Mouse (Mus musculus) hematopoietic stem cell, adult 5-6 weeks (primary cell): Measurements from ENCODE around the gene Dph2. TPM values are rescaled to one million over a fixed set of nuclear protein-coding genes. Genes with fewer than 3 reads are reported as not detected.

Experiments used
- ATAC-seq, 2 experiments: fragments of 125-278 bp in 1 of 2; replicated peaks in 1 of 2; 2 replicates each; pipeline ENCODE4 v1.8.0; 2016 to 2017; ENCODE audit warnings: inconsistent platforms in 2 of 2, mild to moderate bottlenecking in 2 of 2, moderate number of reproducible peaks in 2 of 2, low read depth in 1 of 2, moderate TSS enrichment in 1 of 2; ENCODE audit not compliant: low FRiP score in 2 of 2, poor library complexity in 2 of 2, severe bottlenecking in 2 of 2, insufficient read depth in 1 of 2, low TSS enrichment in 1 of 2
- total RNA-seq: library from RNA; stranded (forward); fragments of 172-1452, 232-1000 nt; gene quantifications from 2 replicates; pipeline ENCODE4 v1.2.3, GENCODE M21; 2017

Dph2 gene
- total RNA-seq, 1 experiment from 2014 or later: 6.0 TPM

DNA sequence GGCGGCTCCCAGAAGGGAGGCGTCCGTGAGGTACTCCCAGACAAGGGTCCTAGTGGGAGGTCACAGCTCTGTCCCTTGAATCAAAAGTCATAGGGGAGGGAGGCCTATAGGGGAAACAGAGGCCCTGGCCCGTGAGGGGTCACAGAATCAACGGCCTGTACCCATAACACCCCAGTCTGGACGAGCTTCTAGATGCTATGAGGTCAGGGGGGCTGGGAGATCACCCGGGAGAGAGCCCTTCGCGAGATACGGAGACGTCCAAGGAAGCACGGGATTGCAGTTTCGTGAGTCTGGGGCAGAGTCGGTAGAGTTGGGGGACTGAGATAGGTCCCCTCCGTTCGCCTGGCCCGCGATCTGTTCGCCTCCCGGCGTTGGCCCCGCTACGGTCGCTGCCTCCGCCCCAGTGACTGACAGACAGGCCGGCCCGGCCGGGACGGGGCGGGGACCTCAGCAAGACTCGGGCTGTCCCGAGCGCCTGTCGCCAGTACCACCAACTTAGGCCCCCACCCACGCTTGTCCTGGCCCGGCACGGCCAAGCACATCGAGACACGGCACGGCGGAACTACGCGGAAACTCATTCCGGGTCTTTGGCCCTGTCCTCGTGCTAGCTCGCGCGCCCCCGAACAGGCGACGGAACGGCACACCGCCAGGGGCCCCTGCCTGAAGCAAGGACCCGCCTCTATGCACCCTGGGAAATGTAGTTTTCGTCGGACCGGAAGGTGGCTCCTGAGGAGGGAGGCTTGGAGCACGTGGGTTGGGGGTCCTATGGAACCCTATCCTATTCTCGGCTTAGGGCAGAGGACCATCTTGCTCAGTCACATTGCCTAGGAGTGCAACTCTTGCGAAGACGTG, 23.0 kb upstream of the Dph2 start, which contains the start of gene Ipo13:
Gene Ipo13 (minus strand): TSS at position 409 of the 852 bp plus-strand sequence.
- peak; percentile 82 to 88 for ATAC-seq

DNA sequence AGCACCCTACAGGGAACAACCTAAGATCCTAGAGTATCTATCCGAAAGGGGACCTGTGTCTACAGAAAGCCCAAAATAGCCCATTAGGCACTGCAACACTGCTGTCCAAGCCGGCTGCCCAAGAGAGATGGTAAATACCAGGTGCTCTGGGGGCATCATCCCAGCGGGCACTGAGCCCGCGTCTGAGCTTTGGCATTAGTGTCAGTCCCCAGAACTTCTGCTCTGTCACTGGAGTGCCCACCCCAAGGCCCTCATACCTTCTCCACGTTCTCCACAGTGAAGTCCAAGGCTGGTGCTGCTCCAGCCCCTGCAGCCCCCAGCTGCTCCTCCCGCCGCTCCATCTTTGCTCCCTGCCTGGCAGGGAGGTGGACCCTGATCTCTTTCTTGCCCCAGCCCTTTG, 22.2 kb upstream of the Dph2 start:
- no peak for ATAC-seq

DNA sequence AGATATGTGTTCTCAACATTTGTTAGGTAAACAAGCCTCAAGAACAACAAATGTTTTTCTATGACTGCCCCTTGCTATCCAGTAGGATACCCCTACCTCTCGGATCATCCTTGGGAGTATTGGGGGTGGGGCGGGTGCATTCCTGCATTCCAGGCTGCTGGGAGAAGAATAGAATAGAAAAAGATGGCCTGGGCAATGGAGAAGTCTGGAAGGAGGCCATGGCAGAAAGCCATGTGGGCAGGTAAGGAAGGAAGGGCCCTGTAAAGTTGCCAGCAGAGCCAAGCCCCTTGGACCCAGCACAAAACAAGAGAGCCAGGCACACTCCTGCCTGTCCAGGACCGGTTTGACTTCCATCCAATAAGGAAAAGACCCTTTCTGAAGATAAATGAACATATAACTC, 21.6 kb upstream of the Dph2 start:
- ATAC-seq: no peak

DNA sequence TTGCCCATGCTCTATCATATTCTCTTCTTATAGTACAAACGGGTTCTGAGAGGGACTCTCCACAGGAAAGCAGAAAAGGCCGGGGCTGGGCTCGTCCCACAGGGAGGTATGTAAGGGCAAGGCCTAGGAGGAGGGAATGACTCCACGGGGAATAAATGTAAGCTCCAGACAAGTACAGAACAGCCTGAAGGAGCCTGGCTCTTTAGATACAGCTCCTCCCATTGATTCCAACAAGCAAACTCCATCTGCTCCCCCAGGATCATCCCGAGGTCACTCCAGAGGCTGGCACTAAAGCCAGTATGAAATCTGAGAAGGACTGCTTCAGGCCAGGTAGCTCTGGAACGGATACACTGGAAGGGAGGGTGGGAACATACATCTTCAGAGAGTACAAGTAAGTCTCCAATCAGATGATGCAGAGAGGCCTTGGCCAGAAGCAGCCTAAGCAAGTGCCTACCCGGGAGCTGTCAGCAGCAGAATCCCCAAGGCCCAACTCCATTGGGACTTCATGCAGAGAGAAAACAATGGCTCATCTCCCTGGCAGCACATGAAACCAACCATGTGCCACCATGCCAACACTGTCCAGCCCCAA, 20.9 kb upstream of the Dph2 start:
- no peak for ATAC-seq

DNA sequence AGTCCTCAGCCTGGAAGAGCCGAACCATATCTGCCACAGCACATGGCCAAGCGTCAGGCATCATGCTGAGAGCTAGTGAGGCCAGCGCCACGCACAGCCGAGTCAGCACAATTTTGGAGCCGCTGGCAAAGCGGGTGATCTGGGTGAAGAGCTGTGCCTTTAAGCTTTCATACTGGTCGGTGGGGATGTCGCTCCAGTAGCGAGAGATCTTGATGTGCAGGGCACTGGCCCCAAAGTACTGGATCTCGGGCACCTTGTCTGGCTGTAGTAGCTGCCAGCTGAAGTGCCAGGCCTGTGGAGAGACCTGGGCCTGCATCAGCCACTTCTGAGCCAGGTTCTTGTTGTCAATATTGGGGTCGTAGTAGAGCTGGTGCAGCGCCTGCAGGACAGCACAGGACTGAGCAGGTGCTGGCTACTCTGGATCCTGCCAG, 20.3 kb upstream of the Dph2 start:
- ATAC-seq: no peak

DNA sequence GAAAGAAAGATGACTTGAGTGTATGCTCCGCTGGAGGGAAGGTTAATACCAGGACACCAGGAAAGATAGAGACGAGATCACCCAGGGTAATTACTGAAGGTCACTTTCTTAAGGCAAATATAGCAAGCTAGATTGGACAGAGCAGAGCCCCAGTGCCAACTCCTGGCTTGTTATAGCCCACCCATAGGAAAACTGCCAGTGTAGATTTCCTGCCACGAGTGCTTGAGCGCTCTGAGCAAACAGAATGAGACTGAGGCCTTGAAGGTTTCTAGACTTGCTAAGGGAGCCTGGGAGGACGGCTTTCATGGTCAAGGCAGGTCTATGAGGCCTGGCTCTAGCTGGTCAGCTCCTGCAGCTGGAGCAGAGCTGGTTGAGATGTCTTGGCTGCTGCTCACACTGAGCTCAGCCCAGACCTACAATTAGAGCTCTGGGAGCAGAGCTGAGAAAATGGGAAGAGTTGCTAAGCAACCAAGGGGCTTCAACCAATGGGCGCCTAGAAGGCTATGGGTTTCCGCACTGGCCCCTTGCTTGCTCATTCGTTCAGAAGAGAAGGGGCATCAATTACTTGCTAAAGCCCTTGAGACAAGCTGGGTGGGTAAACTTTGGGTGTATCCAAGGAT, 17.1 kb upstream of the Dph2 start:
- no peak for ATAC-seq

DNA sequence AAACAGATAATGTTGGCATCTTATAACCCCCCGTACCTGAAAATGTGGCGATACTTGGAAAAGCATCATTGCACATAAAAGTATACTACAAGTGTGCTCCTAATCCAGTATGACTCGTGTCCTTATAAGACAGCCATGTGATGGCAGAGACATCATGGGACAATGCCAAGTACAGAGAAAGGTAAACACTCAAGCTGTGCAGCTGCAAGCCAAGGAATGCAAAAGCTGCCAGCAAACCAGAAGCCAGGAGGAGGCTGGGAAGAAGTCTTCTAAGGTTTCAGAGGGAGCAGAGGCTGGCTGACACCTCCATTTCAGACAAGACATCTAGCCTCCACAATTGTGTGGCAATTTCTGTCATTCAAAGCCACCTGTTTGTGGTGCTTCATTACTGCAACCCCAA, 14.4 kb upstream of the Dph2 start:
- no peak for ATAC-seq

DNA sequence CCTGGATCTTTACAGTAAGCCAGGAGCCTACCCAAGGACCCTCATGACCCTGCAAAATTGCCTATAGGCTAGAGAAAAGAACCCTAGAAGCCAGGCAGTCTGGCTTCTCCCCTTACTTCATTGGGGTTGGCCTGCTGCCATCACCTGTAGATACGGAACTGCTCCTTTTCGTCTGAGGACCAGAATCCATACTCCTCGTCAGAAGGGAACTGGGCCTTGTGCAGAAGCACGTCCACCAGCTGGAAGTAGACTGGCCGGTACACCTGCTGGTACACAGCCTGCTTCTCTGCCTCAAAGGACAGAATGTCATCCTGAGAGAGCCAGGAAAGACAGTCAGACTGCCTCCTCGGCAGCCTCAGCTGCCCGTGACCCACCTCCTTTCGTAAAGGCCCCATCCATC, 12.9 kb upstream of the Dph2 start:
- no peak for ATAC-seq

DNA sequence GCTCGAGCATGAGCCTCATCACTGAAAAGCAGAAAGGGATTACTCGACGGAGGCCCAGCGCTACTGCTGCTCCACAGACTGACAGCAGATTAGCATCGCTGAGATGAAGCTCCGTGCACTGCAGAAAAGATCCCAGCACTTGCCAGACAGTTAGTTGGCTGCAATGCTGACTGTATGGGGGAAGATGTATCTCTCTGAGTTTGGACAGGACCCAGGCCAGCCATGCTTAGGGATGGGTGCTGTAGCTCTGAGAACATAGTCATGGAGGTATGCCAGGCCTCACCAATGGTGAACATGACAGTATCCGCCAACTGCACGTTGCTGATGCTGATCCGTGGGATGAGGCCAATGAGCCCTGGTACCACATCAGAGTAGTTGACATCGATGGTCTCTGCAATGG, 12.3 kb upstream of the Dph2 start:
- ATAC-seq: no peak

DNA sequence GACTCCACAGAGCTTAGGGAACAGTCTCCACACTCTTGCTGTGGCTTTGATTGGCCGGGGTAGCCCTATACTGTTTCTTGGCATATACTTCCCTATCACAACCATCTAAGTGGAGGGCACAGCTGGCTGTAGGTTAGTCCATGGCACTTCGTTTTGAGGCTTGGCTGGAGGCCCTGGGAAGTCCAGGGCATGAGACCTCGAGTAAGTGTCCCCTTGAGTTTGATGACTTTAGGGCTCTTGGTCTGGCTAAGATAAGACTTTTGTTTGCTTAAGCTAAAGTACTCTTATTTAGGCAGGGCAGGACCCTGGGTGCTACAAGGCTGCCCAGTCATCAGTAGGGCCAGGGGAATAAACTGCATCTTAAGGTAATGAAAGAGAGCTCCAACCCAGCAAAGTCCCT, 6.3 kb upstream of the Dph2 start:
- no peak for ATAC-seq

DNA sequence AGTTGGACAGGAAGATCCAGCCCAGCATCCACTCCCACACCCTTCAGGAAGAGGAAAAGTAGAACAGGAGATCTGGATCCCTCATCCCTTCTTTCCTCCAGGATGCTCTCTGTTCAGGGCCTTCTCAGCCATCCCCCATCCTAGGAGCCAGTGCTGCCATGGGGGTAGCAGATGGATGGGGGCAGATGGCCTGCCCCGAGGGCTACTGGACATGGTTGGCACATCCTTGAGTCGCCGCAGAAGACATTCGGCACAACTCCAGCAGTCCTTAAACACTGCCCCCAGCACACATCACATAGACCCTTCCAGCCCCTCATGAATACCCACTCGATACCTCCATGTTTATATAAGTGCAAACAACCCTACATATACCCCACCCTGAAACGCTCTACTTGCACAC, 4.2 kb upstream of the Dph2 start:
- ATAC-seq: no peak

DNA sequence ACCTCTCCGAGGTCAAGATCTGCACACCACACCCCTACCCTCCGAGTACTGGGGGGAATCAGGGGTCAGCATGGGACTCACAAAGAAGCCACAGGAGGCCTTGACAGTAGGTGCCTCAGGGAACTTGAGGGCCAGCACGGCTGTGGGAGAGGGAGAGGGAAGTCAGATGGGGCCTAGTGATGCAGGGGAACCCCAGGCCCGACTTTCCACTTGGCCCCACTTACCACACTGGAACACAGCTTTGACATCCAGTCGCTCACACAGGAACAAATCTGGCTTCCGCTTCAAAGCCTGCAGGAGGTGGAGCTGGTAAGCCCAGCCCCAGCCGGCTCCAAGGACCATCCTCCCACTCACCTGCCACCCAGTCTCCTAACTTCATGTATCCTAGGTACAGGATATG, 3.5 kb upstream of the Dph2 start:
- ATAC-seq: no peak

DNA sequence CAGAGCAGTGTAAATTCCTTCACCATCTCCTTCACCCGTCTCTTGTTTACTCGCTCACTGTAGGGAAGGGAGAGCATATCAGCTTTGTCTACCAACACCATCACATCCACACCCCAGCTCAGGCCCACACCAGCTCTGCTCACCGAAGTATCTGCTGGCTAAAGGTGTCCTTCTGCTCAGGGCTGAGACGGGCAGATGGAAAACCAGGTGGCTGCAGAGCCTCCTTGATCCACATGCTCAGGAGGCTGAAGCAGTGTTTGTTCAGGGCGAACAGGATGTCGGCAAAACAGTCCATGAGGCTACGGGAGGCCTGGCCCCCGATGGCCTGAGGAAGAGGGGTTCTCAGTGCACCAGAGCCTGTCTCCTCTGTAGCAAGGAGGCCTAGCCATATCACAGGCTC, 2.8 kb upstream of the Dph2 start:
- ATAC-seq: no peak

DNA sequence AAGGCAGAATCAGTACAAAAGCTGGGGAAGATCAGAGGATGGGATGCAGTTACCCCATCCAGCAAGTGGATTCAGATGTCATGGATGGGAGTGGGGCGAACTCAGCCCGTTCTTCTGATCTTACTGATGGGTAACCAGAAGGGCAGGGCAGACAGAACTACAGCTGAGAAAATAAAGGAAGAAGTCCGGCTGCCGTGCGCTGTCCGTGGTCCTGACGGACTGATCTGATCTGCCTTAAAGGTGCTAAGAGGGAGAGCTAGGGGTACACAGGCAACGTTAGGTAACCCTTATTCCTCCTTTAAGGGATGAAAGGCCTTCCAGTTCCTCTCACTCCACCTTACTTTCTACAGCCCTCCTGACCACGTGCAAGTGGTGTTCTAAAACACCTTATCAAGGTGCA, 1.5 kb upstream of the Dph2 start:
- ATAC-seq: no peak

DNA sequence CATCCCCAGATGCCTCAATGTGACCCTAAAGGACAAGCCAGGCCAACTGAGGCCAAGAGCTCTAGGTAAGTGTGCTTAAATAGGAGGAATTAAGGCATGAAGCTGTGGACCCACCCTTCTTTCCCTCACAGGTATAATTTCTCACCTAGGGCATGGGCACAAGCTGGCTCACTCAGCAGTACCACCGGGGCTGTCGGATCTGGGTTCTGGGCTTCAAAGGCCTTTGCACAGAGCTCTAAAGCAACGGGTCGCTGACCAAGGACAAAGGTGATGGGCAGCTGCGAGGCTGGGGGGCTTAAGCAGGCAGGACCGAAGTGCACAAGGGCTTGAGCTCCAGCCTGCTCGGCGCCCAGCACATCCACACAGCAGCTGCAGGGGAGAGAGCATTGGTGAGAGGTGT, 1.1 kb downstream of the Dph2 start:
- ATAC-seq: no peak

DNA sequence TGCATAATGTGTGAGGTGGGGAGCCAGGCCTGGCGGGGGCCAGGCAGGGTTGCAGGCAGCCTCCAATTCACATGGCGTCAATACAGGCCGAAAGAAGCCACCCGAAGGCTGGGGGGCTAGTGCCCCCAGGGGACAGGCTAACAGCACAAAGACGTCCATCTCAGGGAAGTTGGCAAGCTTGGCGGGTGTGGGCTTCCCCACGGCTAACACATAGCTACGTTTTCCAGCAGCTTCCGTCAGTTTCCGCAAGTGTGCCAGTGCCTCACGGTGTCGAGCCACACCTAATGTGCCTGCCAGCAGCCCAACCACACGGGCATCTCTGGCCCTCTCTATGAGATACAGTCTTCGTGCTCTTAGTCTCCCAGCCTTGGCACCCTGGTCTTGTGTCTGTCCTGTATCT, 1.8 kb downstream of the Dph2 start:
- no peak for ATAC-seq

DNA sequence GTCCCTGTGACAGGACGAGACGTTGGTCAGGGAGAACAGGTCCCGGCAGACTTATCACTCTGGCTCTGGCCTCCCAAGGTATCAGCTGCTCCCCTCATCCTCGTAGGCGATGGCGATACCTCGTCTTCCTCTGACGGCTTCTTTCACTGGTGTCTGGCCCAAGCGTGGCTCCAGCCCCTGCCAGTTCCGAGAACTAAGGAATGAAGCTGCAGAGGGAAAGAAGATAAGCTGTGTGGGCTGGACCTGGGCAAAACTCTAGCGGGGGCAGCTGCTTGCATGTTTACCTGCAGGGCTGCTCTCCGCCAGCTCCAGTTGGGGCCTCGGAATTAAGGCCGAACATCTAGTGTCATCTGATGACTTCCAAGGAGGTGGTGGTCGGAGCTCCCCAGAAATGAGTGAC, 2.4 kb downstream of the Dph2 start:
- no peak for ATAC-seq

DNA sequence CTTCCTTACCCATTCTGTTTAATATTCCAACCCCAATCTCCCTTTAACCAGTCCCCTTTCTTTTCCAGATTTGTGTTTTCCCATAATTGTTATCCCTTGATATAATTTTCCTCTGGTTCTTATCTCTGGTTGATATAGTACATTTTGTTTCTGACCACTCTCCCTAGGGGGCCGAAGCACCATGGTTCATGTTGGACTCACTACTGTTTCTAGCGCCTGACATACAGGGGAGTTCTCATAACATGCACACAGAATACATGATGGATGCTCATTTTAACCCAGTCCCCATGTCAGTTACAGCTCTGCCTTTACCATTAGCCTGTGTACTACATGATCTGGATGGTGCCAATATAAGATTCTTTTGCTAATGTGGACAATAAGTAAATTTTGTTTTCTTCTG, 3.9 kb downstream of the Dph2 start:
- no peak for ATAC-seq

DNA sequence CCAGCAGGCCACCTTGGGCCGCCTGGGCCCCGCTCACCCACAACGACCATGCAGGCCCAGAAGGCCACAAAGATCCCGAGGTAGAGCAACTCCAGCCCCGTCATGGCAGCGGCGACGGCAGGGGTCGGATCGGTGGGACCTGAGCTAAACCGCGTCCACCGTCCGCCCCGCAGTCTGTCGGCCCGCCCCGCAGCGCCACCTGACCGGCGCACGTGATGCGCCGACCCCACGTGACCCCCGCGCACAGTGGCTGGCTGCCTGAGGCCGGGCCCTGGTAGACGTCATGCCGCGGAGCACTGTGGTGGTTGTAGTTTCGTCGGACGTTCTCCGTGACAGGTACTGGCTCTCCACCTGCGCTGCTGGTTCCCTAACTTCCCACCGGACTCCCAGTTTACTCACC, 4.7 kb downstream of the Dph2 start, which contains the start of gene Atp6v0b:
Gene Atp6v0b (minus strand): TSS at position 201 of the 400 bp plus-strand sequence.
- peak; percentile 69 to 80 for ATAC-seq
